Comparison of ENCODE assay signal across 8 mouse cellular contexts in the genomic region with DNA sequence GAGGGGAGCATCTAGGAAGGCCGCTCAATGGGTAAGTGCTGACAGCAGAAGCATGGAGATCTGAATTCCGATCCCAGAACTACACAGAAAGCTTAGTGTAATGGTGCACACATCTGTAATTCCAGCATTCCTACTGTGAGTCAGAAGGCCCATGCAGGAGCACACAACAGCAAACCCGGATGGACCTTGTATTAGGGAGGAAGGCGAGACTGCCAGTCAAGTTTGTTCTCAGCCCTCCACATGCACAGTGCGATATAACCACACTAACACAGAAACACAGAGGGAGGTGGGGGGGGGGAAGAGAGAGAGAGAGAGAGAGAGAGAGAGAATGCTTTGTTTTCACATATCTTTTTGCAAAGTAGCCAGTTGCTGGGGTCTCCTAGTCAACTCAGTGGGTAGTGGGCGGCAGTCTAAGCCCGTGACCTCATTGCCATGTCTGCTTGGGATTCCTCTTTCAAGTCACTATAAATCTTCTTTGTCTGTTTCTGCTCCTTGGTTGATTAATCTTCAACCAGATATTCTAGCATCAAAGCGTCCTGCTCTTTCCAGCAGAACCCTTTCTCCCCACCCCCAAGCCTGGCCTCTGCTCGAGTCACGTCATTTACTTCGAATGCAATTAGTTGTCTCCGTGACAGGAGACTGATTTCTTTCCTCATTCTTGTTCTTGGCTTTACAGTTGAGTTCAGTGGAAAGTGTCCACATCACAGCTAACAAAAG. TPM values are rescaled to one million over a fixed set of nuclear protein-coding genes. Genes with fewer than 3 reads are reported as not detected.
DNase-seq lines count a peak whose midpoint lies in the region; ATAC-seq and TF ChIP-seq lines count a peak whose summit lies in the region.
"Had no signal": no experiment of that assay in that cellular context is flagged by ENCODE, and none has a peak within 500 bp of the region (broad histone marks: within the 10 kb centered on the region; RNA-seq: fewer than 3 reads in every experiment).

No protein-coding gene starts in this region.

- peaks cover 8% of the 10 kb centered on the region for H3K4me1 ChIP-seq in lung, adult 2 months (ENCODE audit: control insufficient read depth, insufficient read depth, low read length)
- peaks cover 3% of the 10 kb centered on the region; the same call in 1 of the 2 replicates for H3K4me1 ChIP-seq in intestine, postnatal 0 days (replicated peaks; ENCODE audit: control insufficient read depth, insufficient read depth, low read length)

- 45% methylated on average over 12 of the region's 12 CpGs for WGBS in lung, adult 2 months
- WGBS in intestine, postnatal 0 days, result 37% methylated on average over 12 of the region's 12 CpGs

- TF ChIP-seq CTCF in lung, adult 2 months (IDR thresholded peaks at IDR 0.05; ENCODE audit: insufficient read depth, low read length), result no peak
- TF ChIP-seq CTCF in intestine, postnatal 0 days (IDR thresholded peaks at IDR 0.05; ENCODE audit: low read depth), result no peak

- no peaks in the 10 kb centered on the region for H3K9me3 ChIP-seq in intestine, postnatal 0 days (ENCODE audit: control insufficient read depth)

- H3K9ac ChIP-seq in intestine, postnatal 0 days (ENCODE audit: low read depth, low read length), result peak overlapping the region; percentile 31; the same call in 1 of the 2 replicates

- TF ChIP-seq POLR2A in lung, adult 2 months (IDR thresholded peaks at IDR 0.05; ENCODE audit: borderline replicate concordance, extremely low read depth, low read depth, low read length), result no peak

- DNase-seq in lung, adult 18-20 months, result peak; percentile 17 to 47
- DNase-seq in lung, adult 2 months, result no peak
- peak; percentile 38 for DNase-seq in lung, postnatal 25 days (ENCODE audit: low spot score)
- no peak for DNase-seq in spleen, adult 12 weeks (ENCODE audit: low spot score)
- no peak for DNase-seq in right cerebral cortex, postnatal 4 days
- no peak for DNase-seq in thymus, postnatal 0 days (ENCODE audit: low spot score)
- DNase-seq: cerebellum, adult 8-10 months had no signal

- no peak overlapping the region for H3K4me3 ChIP-seq in lung, adult 2 months (replicated peaks; ENCODE audit: extremely low read depth, low read depth, low read length)
- H3K4me3 ChIP-seq in intestine, postnatal 0 days (ENCODE audit: low read depth, low read length), result no peak overlapping the region

- peak overlapping the region; percentile 47 for H3K4me2 ChIP-seq in intestine, postnatal 0 days (replicated peaks; ENCODE audit: low read depth)

- ATAC-seq in intestine, postnatal 0 days, result peak; percentile 84

- no peaks in the 10 kb centered on the region for H3K27me3 ChIP-seq in intestine, postnatal 0 days (replicated peaks; ENCODE audit: control insufficient read depth, insufficient read depth, low read length)

- H3K36me3 ChIP-seq in intestine, postnatal 0 days (ENCODE audit: control insufficient read depth, insufficient read depth), result no peaks in the 10 kb centered on the region

- peak overlapping the region; percentile 84 for H3K27ac ChIP-seq in intestine, postnatal 0 days (ENCODE audit: low read depth, low read length)

RNA-seq across cellular contexts. Expression of a gene that starts 20.7 kb away (rescaled TPM):
- 35.7 and 38.3 TPM in 2 replicates for polyA plus RNA-seq in lung, adult 2 months (2012; rRNA removed)
- 8.4 and 8.6 TPM in 2 replicates for polyA plus RNA-seq in intestine, postnatal 0 days (2015; fragmentation: Nextera tagmentation; extraction: Ambion mirVana)
- 3.4 and 3.9 TPM in 2 replicates for polyA plus RNA-seq in thymus, postnatal 0 days (2015; fragmentation: Nextera tagmentation; extraction: Ambion mirVana)

Comparison
In these comparisons a context has a peak if more than half of its experiments do, and no peak if none do; other contexts are left out.
1. DNase-seq: peak in lung, adult 18-20 months (2 of 2) and lung, postnatal 25 days (single experiment); none in lung, adult 2 months (single experiment), spleen, adult 12 weeks (single experiment), right cerebral cortex, postnatal 4 days (single experiment) and thymus, postnatal 0 days (single experiment).